Mouse (Mus musculus): ENCODE measurements around the gene Cntrl. TPM values are rescaled to one million over a fixed set of nuclear protein-coding genes. Genes with fewer than 3 reads are reported as not detected.

Gene Cntrl
- 9.5 and 11.4 TPM in 2 replicates for polyA plus RNA-seq (2014; fragmentation: Nextera tagmentation; extraction: Ambion mirVana)

DNA sequence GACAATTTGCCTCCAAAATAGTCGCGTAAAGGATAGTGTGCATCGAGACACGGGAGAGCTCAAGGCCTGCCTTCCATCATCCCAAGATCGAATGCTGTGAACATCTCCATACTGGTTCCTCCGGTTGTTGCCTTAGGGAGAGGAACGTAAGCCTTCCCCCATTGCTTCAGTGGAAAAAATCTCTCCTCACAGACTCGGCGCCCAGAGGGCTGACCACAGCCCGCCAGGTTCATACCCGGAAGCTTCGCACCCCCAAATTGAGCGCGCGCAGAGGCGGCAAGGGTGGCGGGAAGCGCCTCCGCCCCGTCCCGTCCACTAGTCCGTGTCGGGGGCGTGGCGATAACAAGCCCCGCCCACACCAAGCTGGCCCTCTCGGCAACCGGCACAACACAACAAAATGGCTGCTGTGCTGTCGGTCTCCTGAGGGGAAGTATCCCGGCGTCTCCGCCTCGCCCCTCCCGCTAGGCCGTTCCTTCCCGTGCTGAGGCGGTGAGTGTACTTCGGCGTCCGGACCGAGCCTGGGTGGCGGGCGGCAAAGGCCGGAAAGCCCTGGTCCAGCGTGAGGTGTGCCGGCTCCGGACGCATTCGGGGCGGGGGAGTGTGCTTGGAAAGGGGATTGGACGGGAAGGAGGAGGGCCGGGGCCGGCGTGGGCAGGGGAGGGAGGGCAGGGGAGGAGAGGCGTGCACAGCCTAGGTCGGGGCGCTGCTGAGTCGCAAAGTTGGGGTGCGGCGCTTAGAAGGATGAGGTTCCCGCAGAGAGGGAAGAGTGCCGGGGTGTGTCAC is at the start of gene Cntrl:
TSS of gene Cntrl (plus strand) at position 352 of the 783 bp plus-strand sequence.
- Histone ChIP-seq H3K4me1 (ENCODE audit: control insufficient read depth, insufficient read depth, low read length) (no peaks in the 10 kb centered on the region), H3K27ac (ENCODE audit: low read depth, low read length) (peak within 1 kb of the TSS; percentile 80), H3K4me3 (ENCODE audit: low read depth, low read length) (peak within 1 kb of the TSS; percentile 87), H3K4me2 (ENCODE audit: low read depth, low read length) (peak within 1 kb of the TSS; percentile 69), H3K27me3 (ENCODE audit: control insufficient read depth, insufficient read depth, low read length) (no peaks in the 10 kb centered on the region), H3K9me3 (ENCODE audit: control insufficient read depth, low read length) (no peaks in the 10 kb centered on the region), H3K9ac (replicated peaks; ENCODE audit: low read depth, low read length) (peak within 1 kb of the TSS; percentile 76), H3K36me3 (ENCODE audit: control insufficient read depth, insufficient read depth, low read length) (no peaks in the 10 kb centered on the region)
- under 1% methylated on average over 62 of the region's 62 CpGs for WGBS
- ATAC-seq (ENCODE audit: low read depth): peak; percentile 96

DNA sequence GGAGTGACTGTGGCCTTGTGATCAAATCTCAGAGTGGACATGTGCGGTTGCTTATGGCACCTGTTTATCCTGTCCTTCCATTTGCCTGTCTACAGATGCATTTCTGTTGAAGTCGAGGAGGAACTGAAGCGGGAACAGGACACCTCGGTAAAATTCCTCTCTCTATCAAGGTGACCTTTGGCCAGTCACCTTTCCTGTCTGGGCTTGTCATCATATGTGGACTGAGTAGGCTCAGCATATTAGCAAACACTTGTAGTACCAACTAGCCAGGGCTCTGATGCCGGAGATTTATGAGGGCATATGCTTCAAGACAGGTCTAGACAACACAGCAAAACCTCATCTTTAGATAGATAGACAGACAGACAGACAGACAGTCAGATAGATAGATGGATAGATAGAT is 49.0 kb upstream of the Cntrl start:
- Histone ChIP-seq H3K9me3 (ENCODE audit: control insufficient read depth, low read length) (no peaks in the 10 kb centered on the region), H3K4me3 (ENCODE audit: low read depth, low read length) (no peak overlapping the region), H3K36me3 (ENCODE audit: control insufficient read depth, insufficient read depth, low read length) (no peaks in the 10 kb centered on the region), H3K27ac (ENCODE audit: low read depth, low read length) (no peak overlapping the region), H3K4me1 (ENCODE audit: control insufficient read depth, insufficient read depth, low read length) (no peaks in the 10 kb centered on the region), H3K27me3 (ENCODE audit: control insufficient read depth, insufficient read depth, low read length) (no peaks in the 10 kb centered on the region), H3K4me2 (ENCODE audit: low read depth, low read length) (no peak overlapping the region), H3K9ac (replicated peaks; ENCODE audit: low read depth, low read length) (no peak overlapping the region)
- 93% methylated on average over 5 of the region's 5 CpGs for WGBS
- no peak for ATAC-seq (ENCODE audit: low read depth)

GRCm38 (mm10) chr2:35060897-35061296 is 48.4 kb upstream of the Cntrl start:
- Histone ChIP-seq H3K9ac (replicated peaks; ENCODE audit: low read depth, low read length) (no peak overlapping the region), H3K4me2 (ENCODE audit: low read depth, low read length) (no peak overlapping the region)

DNA sequence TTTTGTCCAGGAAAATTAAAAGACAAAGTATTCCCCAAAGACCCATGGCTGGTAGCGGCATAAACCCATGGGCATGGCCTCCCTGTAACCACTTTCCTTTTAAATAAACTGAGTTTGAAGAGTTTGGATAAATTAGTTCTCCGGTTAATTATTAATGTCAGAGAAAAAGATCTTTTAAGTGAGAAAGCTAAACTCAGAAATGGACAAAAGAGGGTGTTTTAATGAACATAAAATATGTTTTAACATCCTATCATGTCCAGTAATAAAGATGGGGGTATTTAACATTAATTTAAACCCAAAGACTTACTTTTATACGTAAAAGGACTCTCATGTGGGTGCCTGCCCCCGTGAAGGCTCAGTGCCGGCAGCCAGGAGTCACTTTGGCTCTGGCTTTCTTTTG is 48.0 kb upstream of the Cntrl start, which contains the start of gene Hc:
TSS of gene Hc (minus strand) at position 101 of the 400 bp plus-strand sequence.
- Histone ChIP-seq H3K4me2 (ENCODE audit: low read depth, low read length) (no peak within 1 kb of the TSS), H3K9me3 (ENCODE audit: control insufficient read depth, low read length) (no peaks in the 10 kb centered on the region), H3K4me1 (ENCODE audit: control insufficient read depth, insufficient read depth, low read length) (no peaks in the 10 kb centered on the region), H3K4me3 (ENCODE audit: low read depth, low read length) (no peak within 1 kb of the TSS), H3K27me3 (ENCODE audit: control insufficient read depth, insufficient read depth, low read length) (no peaks in the 10 kb centered on the region), H3K9ac (replicated peaks; ENCODE audit: low read depth, low read length) (no peak within 1 kb of the TSS), H3K36me3 (ENCODE audit: control insufficient read depth, insufficient read depth, low read length) (no peaks in the 10 kb centered on the region), H3K27ac (ENCODE audit: low read depth, low read length) (no peak within 1 kb of the TSS)
- no peak for ATAC-seq (ENCODE audit: low read depth)
- whole genome bisulfite sequencing: 83% methylated on average over 5 of the region's 5 CpGs

More at GRCm38 (mm10) chr2:35060897-35061296, 48.4 kb upstream of the Cntrl start:
- no peak overlapping the region for H3K4me3 ChIP-seq (ENCODE audit: low read depth, low read length)
- no peaks in the 10 kb centered on the region for H3K27me3 ChIP-seq (ENCODE audit: control insufficient read depth, insufficient read depth, low read length)
- 75% methylated on average over 6 of the region's 6 CpGs for WGBS
- ATAC-seq (ENCODE audit: low read depth): no peak
- H3K9me3 ChIP-seq (ENCODE audit: control insufficient read depth, low read length): no peaks in the 10 kb centered on the region
- no peaks in the 10 kb centered on the region for H3K4me1 ChIP-seq (ENCODE audit: control insufficient read depth, insufficient read depth, low read length)
- no peaks in the 10 kb centered on the region for H3K36me3 ChIP-seq (ENCODE audit: control insufficient read depth, insufficient read depth, low read length)
- no peak overlapping the region for H3K27ac ChIP-seq (ENCODE audit: low read depth, low read length)

GRCm38 (mm10) chr2:35063333-35064030 is 45.8 kb upstream of the Cntrl start:
- H3K9ac ChIP-seq (replicated peaks; ENCODE audit: low read depth, low read length): no peak overlapping the region
- no peaks in the 10 kb centered on the region for H3K9me3 ChIP-seq (ENCODE audit: control insufficient read depth, low read length)
- H3K27me3 ChIP-seq (ENCODE audit: control insufficient read depth, insufficient read depth, low read length): no peaks in the 10 kb centered on the region
- no peak overlapping the region for H3K27ac ChIP-seq (ENCODE audit: low read depth, low read length)
- no peak for ATAC-seq (ENCODE audit: low read depth)
- no peaks in the 10 kb centered on the region for H3K4me1 ChIP-seq (ENCODE audit: control insufficient read depth, insufficient read depth, low read length)
- 94% methylated on average over 6 of the region's 6 CpGs for WGBS
- H3K4me3 ChIP-seq (ENCODE audit: low read depth, low read length): no peak overlapping the region
- no peaks in the 10 kb centered on the region for H3K36me3 ChIP-seq (ENCODE audit: control insufficient read depth, insufficient read depth, low read length)
- no peak overlapping the region for H3K4me2 ChIP-seq (ENCODE audit: low read depth, low read length)

- Histone ChIP-seq H3K9me3 (ENCODE audit: control insufficient read depth, low read length) (no peaks in the 10 kb centered on the region), H3K36me3 (ENCODE audit: control insufficient read depth, insufficient read depth, low read length) (no peaks in the 10 kb centered on the region), H3K4me1 (ENCODE audit: control insufficient read depth, insufficient read depth, low read length) (no peaks in the 10 kb centered on the region), H3K27me3 (ENCODE audit: control insufficient read depth, insufficient read depth, low read length) (no peaks in the 10 kb centered on the region), H3K9ac (replicated peaks; ENCODE audit: low read depth, low read length) (no peak overlapping the region), H3K4me2 (ENCODE audit: low read depth, low read length) (no peak overlapping the region), H3K27ac (ENCODE audit: low read depth, low read length) (no peak overlapping the region), H3K4me3 (ENCODE audit: low read depth, low read length) (no peak overlapping the region)
- no peak for ATAC-seq (ENCODE audit: low read depth)
- 93% methylated on average over 13 of the region's 13 CpGs for WGBS
These were observed 42.7 kb upstream of the Cntrl start for GRCm38 (mm10) chr2:35066525-35067082.

DNA sequence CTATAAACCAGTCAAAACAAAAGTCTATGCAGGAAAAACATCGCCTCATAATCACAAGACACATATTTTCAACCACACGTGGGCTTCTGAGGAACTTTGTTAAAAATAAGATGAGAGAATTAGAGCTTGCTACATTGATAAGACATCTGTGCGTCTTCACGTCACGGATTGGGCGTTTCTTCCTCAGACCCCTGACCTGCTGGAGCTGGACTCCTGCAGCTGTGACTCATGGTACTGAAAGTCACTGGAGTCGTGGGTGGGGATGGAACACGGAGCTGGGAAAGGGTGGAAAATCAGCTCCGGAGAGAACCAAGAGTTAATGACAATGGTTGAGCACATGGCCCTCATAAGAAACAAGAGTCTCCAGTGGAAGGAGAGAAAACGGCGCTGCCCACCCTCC is 42.2 kb upstream of the Cntrl start:
- ATAC-seq (ENCODE audit: low read depth): no peak

GRCm38 (mm10) chr2:35069124-35069523 is 40.2 kb upstream of the Cntrl start:
- 97% methylated on average over 1 of the region's 1 CpGs for WGBS
- Histone ChIP-seq H3K36me3 (ENCODE audit: control insufficient read depth, insufficient read depth, low read length) (no peaks in the 10 kb centered on the region), H3K27ac (ENCODE audit: low read depth, low read length) (no peak overlapping the region), H3K4me2 (ENCODE audit: low read depth, low read length) (no peak overlapping the region), H3K27me3 (ENCODE audit: control insufficient read depth, insufficient read depth, low read length) (no peaks in the 10 kb centered on the region), H3K9me3 (ENCODE audit: control insufficient read depth, low read length) (no peaks in the 10 kb centered on the region), H3K4me1 (ENCODE audit: control insufficient read depth, insufficient read depth, low read length) (no peaks in the 10 kb centered on the region), H3K4me3 (ENCODE audit: low read depth, low read length) (no peak overlapping the region), H3K9ac (replicated peaks; ENCODE audit: low read depth, low read length) (no peak overlapping the region)
- ATAC-seq (ENCODE audit: low read depth): no peak

More for the DNA sequence above, 42.2 kb upstream of the Cntrl start:
- no peak overlapping the region for H3K4me3 ChIP-seq (ENCODE audit: low read depth, low read length)
- no peaks in the 10 kb centered on the region for H3K4me1 ChIP-seq (ENCODE audit: control insufficient read depth, insufficient read depth, low read length)
- WGBS: 89% methylated on average over 11 of the region's 11 CpGs
- H3K27me3 ChIP-seq (ENCODE audit: control insufficient read depth, insufficient read depth, low read length): no peaks in the 10 kb centered on the region
- no peak overlapping the region for H3K4me2 ChIP-seq (ENCODE audit: low read depth, low read length)
- no peaks in the 10 kb centered on the region for H3K36me3 ChIP-seq (ENCODE audit: control insufficient read depth, insufficient read depth, low read length)
- H3K27ac ChIP-seq (ENCODE audit: low read depth, low read length): no peak overlapping the region
- H3K9me3 ChIP-seq (ENCODE audit: control insufficient read depth, low read length): no peaks in the 10 kb centered on the region
- no peak overlapping the region for H3K9ac ChIP-seq (replicated peaks; ENCODE audit: low read depth, low read length)

DNA sequence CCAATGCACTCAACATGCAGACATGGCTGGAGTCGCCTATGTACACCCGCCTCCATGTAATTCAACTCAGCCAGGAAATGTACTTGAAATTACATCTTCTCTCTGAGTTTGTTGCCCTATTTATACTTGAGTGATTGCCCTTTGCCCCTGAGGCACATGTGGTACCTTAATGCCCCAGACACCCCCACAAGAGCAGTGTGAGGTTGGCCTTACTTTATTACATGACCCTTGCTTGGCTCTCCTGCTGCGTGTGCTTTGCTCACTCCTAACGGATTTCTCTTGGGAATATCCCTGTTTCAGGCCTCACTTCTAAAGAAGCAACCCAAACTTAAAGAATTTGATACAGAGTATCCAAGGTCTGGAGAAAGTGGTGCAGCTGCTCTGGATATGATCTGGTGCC is 39.0 kb upstream of the Cntrl start:
- no peak overlapping the region for H3K27ac ChIP-seq (ENCODE audit: low read depth, low read length)
- no peak for ATAC-seq (ENCODE audit: low read depth)
- H3K9me3 ChIP-seq (ENCODE audit: control insufficient read depth, low read length): no peaks in the 10 kb centered on the region
- no peaks in the 10 kb centered on the region for H3K4me1 ChIP-seq (ENCODE audit: control insufficient read depth, insufficient read depth, low read length)
- no peak overlapping the region for H3K9ac ChIP-seq (replicated peaks; ENCODE audit: low read depth, low read length)
- H3K36me3 ChIP-seq (ENCODE audit: control insufficient read depth, insufficient read depth, low read length): no peaks in the 10 kb centered on the region
- WGBS: 92% methylated on average over 4 of the region's 4 CpGs
- H3K4me2 ChIP-seq (ENCODE audit: low read depth, low read length): no peak overlapping the region
- no peak overlapping the region for H3K4me3 ChIP-seq (ENCODE audit: low read depth, low read length)
- no peaks in the 10 kb centered on the region for H3K27me3 ChIP-seq (ENCODE audit: control insufficient read depth, insufficient read depth, low read length)

Measured in neural tube, embryonic 14.5 days (tissue).